Mouse (Mus musculus): ENCODE measurements around the gene Grb10. TPM values are rescaled to one million over a fixed set of nuclear protein-coding genes. Genes with fewer than 3 reads are reported as not detected.

The Grb10 gene
- 142 and 158 TPM in 2 replicates for polyA plus RNA-seq (2015; fragmentation: Nextera tagmentation; extraction: Ambion mirVana)

GRCm38 (mm10) chr11:12038470-12038985, at the start of gene Grb10:
Gene Grb10 (minus strand): TSS chr11:12038683.
- Histone ChIP-seq H3K27ac (peak within 1 kb of the TSS; percentile 91), H3K9ac (ENCODE audit: low read depth, low read length) (peak within 1 kb of the TSS; percentile 90), H3K27me3 (ENCODE audit: insufficient read depth, low read length) (peaks cover 24% of the 10 kb centered on the region), H3K4me1 (replicated peaks; ENCODE audit: insufficient read depth, low read length) (no peaks in the 10 kb centered on the region), H3K4me3 (replicated peaks; ENCODE audit: low read depth, low read length) (peak within 1 kb of the TSS; percentile 75), H3K36me3 (ENCODE audit: insufficient read depth, low read length) (no peaks in the 10 kb centered on the region), H3K9me3 (replicated peaks; ENCODE audit: low read length) (no peaks in the 10 kb centered on the region), H3K4me2 (ENCODE audit: low read length) (peak within 1 kb of the TSS; percentile 69)
- ATAC-seq (replicated peaks; ENCODE audit: low FRiP score, low read depth), result no peak
- WGBS, result 25% methylated on average over 10 of the region's 10 CpGs
- TF ChIP-seq CTCF (IDR thresholded peaks at IDR 0.05; ENCODE audit: low read depth), result no peak
- no peak for DNase-seq (ENCODE audit: low spot score)

- no peaks in the 10 kb centered on the region for H3K9me3 ChIP-seq (replicated peaks; ENCODE audit: low read length)
- ATAC-seq (replicated peaks; ENCODE audit: low FRiP score, low read depth) (no peak), DNase-seq (ENCODE audit: low spot score) (no peak)
- H3K4me3 ChIP-seq (replicated peaks; ENCODE audit: low read depth, low read length), result no peak overlapping the region
- no peak overlapping the region for H3K27ac ChIP-seq
- no peaks in the 10 kb centered on the region for H3K4me1 ChIP-seq (replicated peaks; ENCODE audit: insufficient read depth, low read length)
- H3K4me2 ChIP-seq (ENCODE audit: low read length), result no peak overlapping the region
- no peaks in the 10 kb centered on the region for H3K27me3 ChIP-seq (ENCODE audit: insufficient read depth, low read length)
- no peaks in the 10 kb centered on the region for H3K36me3 ChIP-seq (ENCODE audit: insufficient read depth, low read length)
- WGBS, result 89% methylated on average over 3 of the region's 3 CpGs
- H3K9ac ChIP-seq (ENCODE audit: low read depth, low read length), result no peak overlapping the region
- TF ChIP-seq CTCF (IDR thresholded peaks at IDR 0.05; ENCODE audit: low read depth), result no peak
Observed at GRCm38 (mm10) chr11:12081638-12082037, 43.2 kb upstream of the Grb10 start.

- no peak overlapping the region for H3K9ac ChIP-seq (ENCODE audit: low read depth, low read length)
- no peak overlapping the region for H3K4me2 ChIP-seq (ENCODE audit: low read length)
- TF ChIP-seq CTCF (IDR thresholded peaks at IDR 0.05; ENCODE audit: low read depth), result no peak
- no peaks in the 10 kb centered on the region for H3K36me3 ChIP-seq (ENCODE audit: insufficient read depth, low read length)
- 87% methylated on average over 2 of the region's 2 CpGs for WGBS
- no peaks in the 10 kb centered on the region for H3K9me3 ChIP-seq (replicated peaks; ENCODE audit: low read length)
- H3K27ac ChIP-seq, result no peak overlapping the region
- ATAC-seq (replicated peaks; ENCODE audit: low FRiP score, low read depth) (no peak), DNase-seq (ENCODE audit: low spot score) (no peak)
- no peak overlapping the region for H3K4me3 ChIP-seq (replicated peaks; ENCODE audit: low read depth, low read length)
- no peaks in the 10 kb centered on the region for H3K4me1 ChIP-seq (replicated peaks; ENCODE audit: insufficient read depth, low read length)
- no peaks in the 10 kb centered on the region for H3K27me3 ChIP-seq (ENCODE audit: insufficient read depth, low read length)
Observed at GRCm38 (mm10) chr11:12079231-12079630, 40.7 kb upstream of the Grb10 start.

- Histone ChIP-seq H3K4me3 (replicated peaks; ENCODE audit: low read depth, low read length) (no peak overlapping the region), H3K27me3 (ENCODE audit: insufficient read depth, low read length) (no peaks in the 10 kb centered on the region), H3K36me3 (ENCODE audit: insufficient read depth, low read length) (no peaks in the 10 kb centered on the region), H3K9ac (ENCODE audit: low read depth, low read length) (no peak overlapping the region), H3K4me1 (replicated peaks; ENCODE audit: insufficient read depth, low read length) (no peaks in the 10 kb centered on the region), H3K4me2 (ENCODE audit: low read length) (no peak overlapping the region), H3K9me3 (replicated peaks; ENCODE audit: low read length) (no peaks in the 10 kb centered on the region), H3K27ac (no peak overlapping the region)
- 79% methylated on average over 1 of the region's 1 CpGs for WGBS
- ATAC-seq (replicated peaks; ENCODE audit: low FRiP score, low read depth), result no peak
- no peak for DNase-seq (ENCODE audit: low spot score)
- TF ChIP-seq CTCF (IDR thresholded peaks at IDR 0.05; ENCODE audit: low read depth), result no peak
Observed at GRCm38 (mm10) chr11:12075449-12075848, 37.0 kb upstream of the Grb10 start.

- no peak overlapping the region for H3K9ac ChIP-seq (ENCODE audit: low read depth, low read length)
- no peak overlapping the region for H3K4me3 ChIP-seq (replicated peaks; ENCODE audit: low read depth, low read length)
- no peaks in the 10 kb centered on the region for H3K36me3 ChIP-seq (ENCODE audit: insufficient read depth, low read length)
- DNase-seq (ENCODE audit: low spot score) (no peak), ATAC-seq (replicated peaks; ENCODE audit: low FRiP score, low read depth) (no peak)
- H3K9me3 ChIP-seq (replicated peaks; ENCODE audit: low read length), result no peaks in the 10 kb centered on the region
- H3K4me2 ChIP-seq (ENCODE audit: low read length), result no peak overlapping the region
- H3K4me1 ChIP-seq (replicated peaks; ENCODE audit: insufficient read depth, low read length), result no peaks in the 10 kb centered on the region
- TF ChIP-seq CTCF (IDR thresholded peaks at IDR 0.05; ENCODE audit: low read depth), result no peak
- H3K27ac ChIP-seq, result no peak overlapping the region
- WGBS, result 85% methylated on average over 6 of the region's 6 CpGs
- H3K27me3 ChIP-seq (ENCODE audit: insufficient read depth, low read length), result no peaks in the 10 kb centered on the region
Observed at GRCm38 (mm10) chr11:12073394-12074226, 35.1 kb upstream of the Grb10 start.

GRCm38 (mm10) chr11:12072322-12072721, 33.8 kb upstream of the Grb10 start:
- DNase-seq (ENCODE audit: low spot score) (no peak), ATAC-seq (replicated peaks; ENCODE audit: low FRiP score, low read depth) (no peak)
- no peaks in the 10 kb centered on the region for H3K36me3 ChIP-seq (ENCODE audit: insufficient read depth, low read length)
- no peak overlapping the region for H3K4me3 ChIP-seq (replicated peaks; ENCODE audit: low read depth, low read length)
- no peak overlapping the region for H3K9ac ChIP-seq (ENCODE audit: low read depth, low read length)
- no peak for TF ChIP-seq CTCF (IDR thresholded peaks at IDR 0.05; ENCODE audit: low read depth)
- no peaks in the 10 kb centered on the region for H3K4me1 ChIP-seq (replicated peaks; ENCODE audit: insufficient read depth, low read length)
- no peaks in the 10 kb centered on the region for H3K9me3 ChIP-seq (replicated peaks; ENCODE audit: low read length)
- no peak overlapping the region for H3K27ac ChIP-seq
- no peaks in the 10 kb centered on the region for H3K27me3 ChIP-seq (ENCODE audit: insufficient read depth, low read length)
- WGBS, result 82% methylated on average over 3 of the region's 3 CpGs
- no peak overlapping the region for H3K4me2 ChIP-seq (ENCODE audit: low read length)
